Mouse (Mus musculus): Measurements from ENCODE around the gene Babam2.

Babam2 gene

DNA sequence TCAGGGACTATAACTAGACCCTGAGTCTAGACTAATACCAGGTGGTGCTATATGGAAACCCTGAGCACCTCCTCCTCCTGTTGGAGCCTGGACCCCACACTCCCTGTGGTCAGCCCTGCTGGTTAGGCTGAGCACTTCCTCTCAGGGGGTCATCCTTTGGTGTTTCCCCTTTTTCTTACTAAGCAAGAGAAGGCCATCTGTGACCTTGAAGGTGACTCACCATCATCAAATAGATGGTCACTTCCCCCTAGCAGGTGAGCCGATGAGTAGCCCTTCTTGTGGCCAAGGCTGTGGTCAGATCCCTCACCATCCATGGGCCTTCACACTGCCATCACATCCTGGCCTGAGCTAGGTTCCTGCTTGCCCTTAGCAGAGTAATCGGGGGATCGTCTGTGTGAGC lies 379.7 kb downstream of the Babam2 start:
- no peak for DNase-seq (ENCODE audit: low read depth, low spot score)

DNA sequence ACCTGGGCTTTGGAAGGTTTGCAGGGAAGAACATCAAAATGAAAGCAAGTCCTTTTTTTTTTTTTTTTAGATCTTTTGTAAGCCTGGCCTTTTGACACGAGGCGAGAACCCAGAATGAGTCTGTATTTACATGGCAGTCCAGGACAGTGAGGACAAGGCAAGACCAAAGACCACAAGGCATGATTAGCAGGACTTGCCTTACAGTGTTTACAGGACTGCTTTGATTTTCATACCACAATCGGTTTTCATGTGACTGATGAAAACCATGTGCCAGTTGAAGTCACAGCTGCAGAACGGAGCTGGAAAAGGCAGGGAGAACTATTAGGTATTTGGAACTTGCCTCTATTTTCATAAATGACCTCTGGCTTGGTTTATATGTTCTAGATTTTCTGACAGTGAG lies 381.5 kb downstream of the Babam2 start:
- no peak for DNase-seq (ENCODE audit: low read depth, low spot score)

DNA sequence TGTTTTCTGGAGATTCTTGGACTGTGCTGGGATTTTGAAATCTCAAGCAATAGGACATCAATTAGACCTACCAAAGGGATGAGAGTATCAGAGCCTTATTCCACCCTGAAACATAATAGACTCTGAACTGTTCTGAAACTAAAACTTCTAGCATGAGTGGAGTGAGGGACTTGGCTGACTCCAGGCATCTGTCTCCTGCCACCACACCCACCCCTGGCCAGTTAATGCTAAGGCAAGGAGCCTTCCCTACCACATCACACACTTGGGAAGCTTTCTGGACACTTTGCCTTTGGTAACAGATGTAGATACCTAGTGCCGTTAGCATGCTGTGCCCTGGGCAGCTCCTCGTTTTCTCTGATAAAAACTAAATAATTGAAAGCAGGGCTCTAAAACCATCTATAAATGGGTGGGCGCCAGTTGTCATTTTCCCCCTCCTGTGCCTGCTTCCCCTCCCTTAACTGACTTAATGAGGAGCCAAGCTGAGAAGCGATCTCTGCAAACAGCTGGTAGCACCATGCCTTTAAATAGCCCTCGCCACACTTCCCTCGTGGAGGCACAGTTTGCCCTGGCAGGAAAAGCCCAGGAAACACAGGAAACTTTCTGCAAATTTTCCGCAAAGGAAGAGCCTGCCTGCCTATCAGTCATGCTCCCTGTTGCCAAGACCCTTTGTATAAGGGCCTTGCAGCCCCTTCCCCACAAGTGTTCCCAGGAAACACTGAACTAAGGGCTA lies 383.2 kb downstream of the Babam2 start:
- no peak for DNase-seq (ENCODE audit: low read depth, low spot score)

DNA sequence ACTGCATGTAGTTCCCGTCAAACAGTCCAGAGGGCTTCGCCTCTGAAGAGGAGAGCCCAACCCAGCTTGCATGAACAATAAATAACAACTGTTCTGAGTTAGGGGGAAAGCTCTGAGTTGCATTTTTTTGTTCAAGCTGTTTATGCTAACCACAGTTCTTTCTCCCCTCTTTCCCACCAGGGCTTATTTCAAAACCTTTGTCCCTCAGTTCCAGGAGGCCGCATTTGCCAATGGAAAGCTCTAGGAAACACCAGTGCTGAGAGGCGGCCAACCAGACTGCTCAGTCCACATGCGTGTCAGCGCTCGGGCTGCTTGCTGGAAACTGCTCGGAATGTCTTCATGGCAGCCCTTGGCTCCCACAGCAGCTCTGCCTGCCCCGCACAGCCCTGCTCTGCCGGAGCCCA lies 386.9 kb downstream of the Babam2 start:
- DNase-seq (ENCODE audit: low read depth, low spot score) = no peak

DNA sequence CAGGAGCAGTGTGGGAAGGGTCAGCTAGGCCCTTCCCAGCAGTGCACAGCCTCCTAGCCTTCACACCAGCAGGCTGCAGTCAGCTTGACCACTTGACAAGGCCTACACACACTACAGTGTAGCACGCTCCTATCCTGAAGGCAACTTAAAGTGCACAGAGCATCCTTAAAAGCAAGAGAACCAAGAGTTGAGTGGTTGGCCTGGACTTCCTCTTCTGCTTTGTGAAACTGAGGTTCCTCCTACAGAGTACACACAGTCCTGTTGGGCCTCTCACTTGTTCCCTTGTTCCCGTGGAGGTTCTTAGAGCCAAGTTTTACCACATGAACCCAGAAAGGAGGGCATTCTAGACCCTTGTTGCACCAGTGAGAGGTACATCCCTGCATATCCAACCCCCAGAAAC lies 388.1 kb downstream of the Babam2 start:
- DNase-seq (ENCODE audit: low read depth, low spot score) = no peak

DNA sequence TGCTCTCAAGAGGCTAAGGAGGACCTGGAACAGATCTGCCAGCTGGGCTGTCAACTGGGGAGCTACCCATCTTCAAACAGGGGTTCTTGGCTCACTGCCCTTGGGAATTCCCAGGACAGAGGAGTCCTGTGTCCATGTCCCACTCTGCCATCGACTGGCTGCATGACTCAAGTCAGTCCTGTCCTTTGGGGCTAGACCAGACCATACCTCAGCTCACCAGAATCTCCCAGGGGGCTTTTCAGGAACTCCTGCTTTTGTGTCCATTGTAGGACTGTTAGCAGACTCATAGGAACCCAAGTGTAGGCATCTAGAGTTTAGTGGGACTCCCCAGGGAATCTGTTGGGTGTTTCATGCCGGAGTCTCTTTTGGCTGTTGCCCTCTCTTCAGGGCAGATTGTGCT lies 388.5 kb downstream of the Babam2 start:
- DNase-seq (ENCODE audit: low read depth, low spot score) = no peak

DNA sequence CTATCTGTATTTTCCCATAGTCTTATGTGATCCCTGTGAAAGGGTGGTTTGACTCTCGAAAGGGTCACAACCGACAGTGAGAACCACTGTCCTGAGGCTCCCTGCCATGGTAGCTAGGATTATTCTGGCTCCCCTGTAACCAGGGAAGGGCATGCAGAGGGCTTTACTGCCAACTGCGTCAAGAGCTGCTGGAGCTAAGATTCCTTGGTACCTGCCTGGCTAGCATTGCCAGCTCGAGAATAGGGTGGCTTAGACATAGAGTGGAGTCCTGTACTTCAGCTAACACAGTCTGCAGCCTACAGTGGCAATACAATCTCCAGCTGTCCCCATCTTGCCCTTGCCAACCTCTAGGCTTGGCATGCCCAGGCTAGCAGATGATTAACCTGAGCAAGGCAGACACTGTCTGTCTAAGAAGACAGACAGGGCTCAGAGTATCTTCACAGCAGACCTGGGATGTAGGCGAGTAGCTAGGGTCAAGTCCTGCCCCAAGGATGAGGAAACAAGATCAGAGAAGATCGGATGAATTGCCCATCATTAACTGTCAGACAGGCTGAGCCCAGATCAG lies 389.1 kb downstream of the Babam2 start:
- DNase-seq (ENCODE audit: low read depth, low spot score) = no peak

DNA sequence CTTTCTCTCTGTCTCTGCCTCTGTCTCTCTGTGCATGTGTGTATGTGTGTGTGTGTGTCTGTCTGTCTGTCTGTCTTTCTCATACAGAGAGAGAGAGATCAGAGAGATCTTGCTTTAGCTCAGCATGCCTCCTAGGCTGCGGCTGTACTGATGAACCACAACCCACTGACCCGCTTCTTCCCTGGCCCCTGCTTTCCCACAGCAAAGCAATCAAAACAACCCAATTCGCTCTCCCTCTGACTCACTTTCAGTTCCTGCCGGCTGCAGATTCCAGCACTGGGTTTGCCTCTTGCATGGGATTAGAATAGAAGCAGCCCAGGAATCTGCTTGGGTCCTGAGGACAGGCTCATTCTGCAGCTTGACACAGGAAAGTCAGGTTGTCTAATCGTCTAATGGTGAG lies 392.0 kb downstream of the Babam2 start:
- DNase-seq (ENCODE audit: low read depth, low spot score) = no peak

DNA sequence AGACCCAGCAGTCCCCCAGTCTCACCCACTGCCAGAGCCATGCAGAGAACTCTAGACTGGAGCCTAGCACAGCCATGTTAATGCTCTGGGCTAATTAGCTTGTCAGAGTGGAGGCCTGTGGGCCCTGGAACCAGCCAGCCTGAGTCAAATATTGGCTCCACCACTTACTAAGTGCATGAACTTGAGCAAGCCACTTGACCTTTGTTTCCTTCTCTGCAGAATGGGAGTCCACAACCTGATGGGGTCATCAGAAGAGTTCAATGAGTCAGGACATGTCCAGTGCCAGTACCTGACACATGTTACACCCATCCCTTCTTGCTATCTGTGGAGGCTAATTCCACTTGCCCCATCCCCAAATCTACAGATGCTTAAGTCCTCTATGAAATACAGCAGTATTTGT lies 394.8 kb downstream of the Babam2 start:
- no peak for DNase-seq (ENCODE audit: low read depth, low spot score)

DNA sequence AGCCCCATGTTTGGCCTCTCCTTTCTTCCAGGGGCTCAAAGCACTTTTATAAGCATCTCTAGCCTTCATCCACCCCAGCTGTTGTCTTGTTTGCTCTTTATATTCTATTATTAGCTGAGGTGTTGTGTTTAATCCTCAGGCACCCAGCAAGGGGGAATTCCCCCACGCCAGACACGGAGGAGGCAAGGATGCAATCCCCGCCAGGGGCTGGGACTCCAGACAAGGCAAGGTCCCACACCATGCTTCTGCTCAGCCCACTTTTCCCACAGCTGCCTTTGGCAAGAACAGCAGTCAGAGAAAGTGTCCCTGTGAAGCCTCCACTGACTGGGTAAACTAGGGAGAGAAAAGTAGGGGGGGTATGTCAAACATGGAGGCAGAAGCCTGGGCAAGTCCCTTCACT lies 401.2 kb downstream of the Babam2 start:
- DNase-seq (ENCODE audit: low read depth, low spot score) = no peak

DNA sequence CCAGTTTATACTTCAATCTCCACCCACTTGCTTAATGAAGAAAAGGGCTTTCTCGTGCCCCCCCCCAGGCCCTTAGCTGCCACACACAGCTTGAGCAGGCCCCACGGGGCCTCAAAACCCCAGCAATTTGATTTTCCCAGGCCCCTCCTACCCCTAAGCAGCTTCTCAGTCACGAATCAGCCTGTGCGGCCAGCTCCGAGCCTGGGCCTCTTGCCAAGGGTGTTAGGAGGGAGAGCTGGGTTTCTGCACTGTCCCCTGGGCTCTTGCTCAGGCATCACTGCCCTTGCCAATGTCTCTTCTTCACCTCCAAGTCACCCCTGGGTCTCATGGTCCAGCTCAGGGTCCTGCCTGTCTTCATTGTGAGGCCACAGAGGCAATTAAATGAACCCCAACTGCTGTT lies 405.0 kb downstream of the Babam2 start:
- no peak for DNase-seq (ENCODE audit: low read depth, low spot score)

DNA sequence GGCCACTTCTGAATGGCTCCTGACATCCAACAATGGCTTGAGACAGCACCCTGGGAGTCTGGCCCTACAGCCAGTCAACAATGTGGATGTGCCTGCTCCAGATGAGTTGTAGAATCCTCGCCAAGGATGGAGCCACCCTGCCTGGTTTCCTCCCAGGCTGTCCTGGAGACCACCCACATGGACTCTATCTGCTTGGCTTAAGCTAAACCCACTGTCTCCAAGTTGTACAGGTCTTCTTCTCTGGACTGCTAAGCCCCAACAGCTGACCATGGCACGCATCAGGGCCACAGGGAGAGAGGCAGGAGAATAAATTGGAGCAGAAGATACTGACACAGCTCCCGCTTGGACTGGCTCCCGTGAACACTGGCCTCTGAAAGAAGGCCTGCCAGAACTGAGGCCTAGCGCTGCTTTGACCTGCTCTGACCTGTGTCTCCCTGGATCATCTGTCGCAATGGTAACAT lies 405.5 kb downstream of the Babam2 start:
- DNase-seq (ENCODE audit: low read depth, low spot score) = no peak

DNA sequence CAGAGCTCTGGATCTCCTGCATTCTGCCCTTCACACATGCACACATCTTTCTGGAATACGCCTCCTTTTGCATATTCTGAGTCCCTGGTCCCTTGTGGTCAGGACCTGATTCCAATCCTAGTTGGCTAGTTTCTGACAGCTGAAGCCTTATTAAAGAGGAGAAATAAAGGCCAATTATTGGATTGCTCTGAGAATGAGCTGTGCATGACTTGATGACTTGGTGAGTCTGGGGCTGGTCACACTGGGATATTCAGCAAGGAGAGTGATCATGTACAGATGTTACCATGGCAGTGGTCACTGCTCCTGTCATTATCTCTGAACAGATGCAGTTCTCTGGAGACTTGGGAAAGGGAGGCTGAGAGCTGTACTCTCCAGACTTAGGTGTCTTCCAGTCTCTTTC lies 406.1 kb downstream of the Babam2 start:
- DNase-seq (ENCODE audit: low read depth, low spot score) = no peak

DNA sequence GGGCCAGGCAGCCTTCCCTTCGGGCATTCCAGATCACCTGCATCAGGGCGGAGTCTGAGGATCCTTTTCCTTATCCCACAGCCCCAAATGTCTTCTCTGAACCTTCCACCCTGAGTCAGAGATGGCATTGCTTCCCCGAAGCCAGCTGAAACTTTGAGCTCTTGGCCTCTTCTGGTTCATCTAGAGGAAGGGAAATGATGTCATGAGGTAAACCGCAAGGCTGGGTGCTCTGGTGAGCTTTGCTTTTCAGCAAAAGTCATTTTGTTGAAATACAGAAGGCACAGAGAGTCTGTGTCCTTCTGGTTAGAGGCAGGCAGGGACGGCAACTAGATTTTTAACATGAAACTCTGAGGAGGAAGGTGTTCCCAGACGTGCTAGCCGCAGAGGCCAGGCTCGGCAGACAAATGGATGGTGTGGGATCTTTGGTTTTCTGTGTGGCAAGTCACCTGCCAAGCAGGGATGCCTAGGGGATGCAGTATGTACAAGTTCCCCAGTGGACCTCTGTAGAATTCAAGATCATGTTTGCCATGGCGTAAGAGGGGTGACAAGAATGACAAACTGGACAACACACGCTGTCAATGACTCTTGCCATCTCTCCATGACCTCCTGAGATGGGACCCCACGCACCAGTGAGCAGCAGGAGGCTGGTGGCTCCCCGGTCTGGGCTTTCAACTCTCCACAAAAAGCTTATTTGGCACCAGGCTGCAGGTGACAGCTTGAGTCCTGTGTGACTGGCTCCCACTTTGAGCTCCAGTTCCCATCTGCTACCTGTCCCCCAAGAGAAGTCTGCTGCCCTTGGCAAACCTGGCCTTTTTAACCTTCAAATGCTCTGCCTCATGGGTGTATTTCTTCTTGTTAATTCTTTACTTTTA lies 406.9 kb downstream of the Babam2 start:
- DNase-seq (ENCODE audit: low read depth, low spot score) = peak; percentile 88

DNA sequence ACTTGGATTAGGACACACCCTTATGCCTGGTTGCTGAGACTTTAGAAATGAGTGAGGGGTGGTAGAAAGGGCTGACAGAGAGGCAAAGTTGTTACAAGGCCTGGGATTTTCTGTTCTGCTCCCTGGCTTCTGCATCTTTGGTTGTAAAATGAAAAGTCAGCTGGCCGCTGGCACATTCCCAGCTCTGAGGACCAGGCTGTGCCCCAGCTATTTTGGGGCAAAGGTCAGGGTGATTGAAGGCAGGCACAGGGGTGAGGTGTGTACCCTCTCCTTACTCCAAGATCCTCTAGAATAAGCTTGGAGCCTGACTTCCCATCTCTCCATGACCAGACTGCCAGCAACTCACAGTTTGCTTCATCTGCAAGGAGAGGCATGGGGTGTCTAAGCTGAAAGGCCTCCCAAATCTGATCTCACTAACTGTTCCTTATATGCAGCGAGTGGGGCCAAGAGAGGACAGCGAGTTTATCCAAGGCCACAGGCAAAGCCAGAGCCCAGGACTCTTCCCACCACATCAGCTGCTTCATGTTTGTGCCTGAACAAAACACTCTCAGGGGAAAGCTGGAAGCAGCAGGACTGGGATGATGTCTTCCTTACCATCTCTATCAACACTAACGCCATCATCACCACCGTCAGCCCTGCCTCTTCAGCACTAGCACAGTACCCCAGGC lies 409.1 kb downstream of the Babam2 start:
- DNase-seq (ENCODE audit: low read depth, low spot score) = no peak

DNA sequence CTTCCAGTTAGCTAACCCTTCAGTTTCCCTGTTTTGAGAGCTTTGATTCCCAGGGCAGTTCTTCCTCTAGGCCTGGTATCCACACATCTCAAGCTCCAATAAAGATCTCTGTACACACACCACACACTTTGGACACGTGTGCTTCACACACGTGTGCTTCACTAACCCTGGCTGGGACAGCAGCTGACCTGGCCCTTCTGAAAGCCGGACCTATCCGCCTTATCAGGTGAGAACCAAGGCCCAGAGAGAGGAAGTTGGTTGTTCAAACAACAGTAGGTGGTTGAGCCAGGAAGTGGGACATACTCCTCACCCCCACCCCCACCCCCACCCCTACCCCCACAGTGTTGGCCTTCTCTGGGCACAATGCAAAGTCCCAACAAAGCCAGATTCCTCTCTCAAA lies 413.2 kb downstream of the Babam2 start:
- no peak for DNase-seq (ENCODE audit: low read depth, low spot score)

DNA sequence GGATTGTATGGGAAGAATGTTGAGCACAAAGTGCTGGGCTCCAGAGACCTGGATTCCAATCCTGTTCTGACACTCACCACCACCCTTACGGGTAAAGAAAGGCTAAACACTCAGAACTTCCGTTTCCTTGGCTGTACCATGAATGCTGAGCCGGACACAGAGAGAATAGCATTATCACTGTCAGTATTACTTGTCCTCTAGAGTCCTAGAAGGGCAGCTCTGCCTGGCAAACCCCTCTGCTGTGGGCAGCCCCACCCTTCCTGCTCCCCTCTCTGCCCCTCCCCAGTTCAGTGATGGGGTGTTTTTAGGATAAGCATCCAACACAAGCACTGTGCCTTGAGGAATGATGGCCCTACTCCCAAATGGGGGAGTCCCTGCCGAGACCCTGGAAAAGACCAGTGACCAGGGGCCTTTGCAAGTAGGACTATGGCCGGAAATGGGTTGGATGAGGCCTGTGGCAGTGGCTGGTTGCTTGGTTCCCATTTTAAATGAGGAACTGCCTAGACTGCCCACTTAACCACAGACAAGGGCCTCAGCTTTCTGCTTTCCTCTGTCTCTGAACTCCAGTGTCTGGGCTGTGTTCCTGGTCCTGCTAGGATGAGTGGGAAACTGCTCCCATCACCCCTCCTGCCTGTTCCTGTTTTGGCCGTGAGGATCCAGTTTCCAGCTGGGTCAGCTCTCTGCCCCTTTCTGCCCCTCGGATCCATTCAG lies 414.9 kb downstream of the Babam2 start:
- no peak for DNase-seq (ENCODE audit: low read depth, low spot score)

DNA sequence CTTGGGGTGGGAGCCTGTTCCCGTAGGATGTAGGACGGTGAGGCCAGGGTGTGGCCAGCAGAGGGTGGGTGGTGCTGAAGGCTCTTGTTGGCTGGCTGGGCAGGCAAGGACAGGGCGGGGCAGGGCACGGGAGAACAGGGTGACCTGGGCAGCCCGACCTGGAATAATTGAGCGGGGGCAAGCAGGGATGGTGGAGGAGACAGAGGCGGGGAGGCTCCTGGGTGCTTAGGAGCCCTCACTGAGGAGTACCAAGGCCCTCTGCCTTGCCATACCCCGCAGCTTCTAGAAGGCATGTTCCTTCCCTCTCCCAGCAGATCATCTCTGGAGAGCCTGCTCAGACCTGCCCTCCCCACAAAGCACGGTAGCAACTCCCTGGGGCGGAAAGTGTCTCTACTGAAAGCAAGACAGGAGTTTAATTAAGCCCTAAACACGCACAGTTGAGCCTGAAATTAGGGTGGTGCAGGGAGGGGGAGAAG lies 423.5 kb downstream of the Babam2 start:
- no peak for DNase-seq (ENCODE audit: low read depth, low spot score)

DNA sequence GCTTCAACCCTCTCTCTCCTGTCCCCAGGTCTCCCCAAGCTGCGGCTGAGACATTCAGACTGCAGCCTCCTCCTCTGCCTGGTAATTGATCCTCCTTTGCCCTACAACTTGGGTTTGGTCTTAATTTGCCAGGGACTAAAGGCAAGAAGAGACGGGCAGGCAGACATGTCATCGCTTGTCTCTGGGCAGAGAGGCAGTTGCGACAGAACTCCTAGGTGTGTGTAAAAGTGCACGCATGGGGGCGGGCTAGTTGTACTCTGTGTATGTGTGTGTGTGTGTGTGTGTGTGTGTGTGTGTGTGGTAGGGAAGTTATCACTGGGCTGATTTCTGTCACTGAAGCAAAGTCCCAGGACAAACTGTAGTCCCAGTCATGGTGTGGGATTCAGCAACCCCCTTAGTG lies 424.5 kb downstream of the Babam2 start:
- no peak for DNase-seq (ENCODE audit: low read depth, low spot score)

DNA sequence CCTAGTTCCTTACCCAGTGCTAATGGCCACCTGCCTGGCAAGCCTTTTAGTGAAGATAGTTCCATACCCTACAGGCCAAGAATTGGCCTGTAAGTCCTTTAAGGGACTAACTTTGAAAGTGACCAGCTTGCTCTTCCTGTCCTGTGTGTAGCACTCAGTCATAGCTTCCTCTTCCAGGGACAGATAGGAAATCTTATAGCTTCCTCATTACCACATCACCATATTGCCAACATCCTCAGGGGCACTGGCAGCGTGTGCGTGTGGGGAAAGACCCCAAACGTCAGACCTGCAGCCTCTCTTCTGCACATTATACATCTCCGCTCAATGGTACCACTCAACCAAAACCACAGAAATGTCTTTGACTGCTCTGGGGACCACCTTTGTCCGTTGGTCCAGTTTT lies 424.9 kb downstream of the Babam2 start:
- no peak for DNase-seq (ENCODE audit: low read depth, low spot score)

DNA sequence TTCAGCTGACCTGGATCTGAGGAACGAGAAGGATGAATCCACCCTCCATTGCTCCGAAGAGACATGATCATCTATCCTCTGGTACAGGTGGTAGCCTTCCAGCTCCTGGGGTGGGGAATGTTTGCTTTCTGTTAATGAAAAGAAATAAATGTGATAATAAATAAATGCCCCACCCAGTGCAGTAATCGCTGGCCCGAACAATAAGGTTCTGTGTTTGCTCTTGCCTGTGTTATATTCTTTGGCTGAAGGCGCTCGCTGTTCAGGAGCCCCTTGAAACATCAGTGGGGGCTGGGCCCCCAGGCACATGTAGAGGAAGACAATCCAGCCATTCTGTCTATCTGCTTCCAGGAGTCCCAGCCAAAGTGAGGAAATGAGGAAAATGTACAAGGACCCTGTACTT lies 427.5 kb downstream of the Babam2 start:
- no peak for DNase-seq (ENCODE audit: low read depth, low spot score)
